Mouse (Mus musculus): ENCODE data around the gene Wdr82.

DNA sequence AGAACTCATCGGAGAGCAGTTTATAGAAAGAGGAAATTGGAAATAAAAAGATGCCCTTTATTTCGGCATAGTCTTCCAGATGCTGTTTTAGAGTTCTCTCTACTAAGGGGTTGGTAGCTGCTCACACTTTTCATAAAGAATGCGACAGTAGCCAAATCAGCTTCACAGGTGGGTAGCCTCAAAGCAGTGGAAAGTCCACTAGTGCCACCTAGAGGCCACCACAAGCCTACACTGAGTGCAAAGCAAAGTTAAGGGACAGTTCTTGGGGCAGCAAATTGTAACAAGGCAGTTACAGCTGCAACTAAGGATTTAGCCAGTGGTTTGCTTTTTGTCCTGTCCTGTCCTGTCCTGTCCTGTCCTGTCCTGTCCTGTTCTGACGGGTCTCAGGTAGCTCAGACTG lies 47.1 kb upstream of the Wdr82 start:
- TF ChIP-seq CTCF (IDR thresholded peaks at IDR 0.05; ENCODE audit: borderline replicate concordance, control insufficient read depth, extremely low read depth, insufficient read depth, low read length, poor library complexity) (no peak), POLR2A (IDR thresholded peaks at IDR 0.05; ENCODE audit: control insufficient read depth, extremely low read depth, insufficient read depth, low read length, poor library complexity) (no peak)

All from thymus, adult 2 months (tissue).